Mouse (Mus musculus) heart, embryonic 16.5 days (tissue): Measurements from ENCODE around the gene Herc3. TPM values are rescaled to one million over a fixed set of nuclear protein-coding genes. Genes with fewer than 3 reads are reported as not detected.

Experiments used
- ATAC-seq: fragments of 200-750 bp; cut with Nextera tagmentation; replicated peaks from 2 replicates; pipeline ENCODE4 v1.8.0; 2017; ENCODE audit warnings: moderate number of reproducible peaks; ENCODE audit not compliant: insufficient read depth, low FRiP score; ENCODE audit errors: extremely low read depth
- H3K27ac ChIP-seq: fragments of 300-500 bp; sonication (generic); 2 replicates; pipeline ENCODE4 v1.5.1; 2014; ENCODE audit warnings: mild to moderate bottlenecking, low read length, control low read depth, moderate library complexity
- H3K27me3 ChIP-seq: fragments of 300-500 bp; sonication (generic); 2 replicates; pipeline ENCODE4 v1.6.1; 2014; ENCODE audit warnings: low read length, mixed read lengths; ENCODE audit not compliant: control insufficient read depth, insufficient read depth
- H3K36me3 ChIP-seq: fragments of 300-500 bp; sonication (generic); 2 replicates; pipeline ENCODE4 v1.6.1; 2014; ENCODE audit not compliant: control insufficient read depth, insufficient read depth
- H3K4me1 ChIP-seq: fragments of 300-500 bp; sonication (generic); 2 replicates; pipeline ENCODE4 v1.6.1; 2014; ENCODE audit warnings: low read length, mixed read lengths; ENCODE audit not compliant: control insufficient read depth, insufficient read depth
- H3K4me2 ChIP-seq: fragments of 300-500 bp; sonication (generic); 2 replicates; pipeline ENCODE4 v1.6.1; 2014; ENCODE audit warnings: low read depth, mild to moderate bottlenecking, control low read depth, low read length
- H3K4me3 ChIP-seq: fragments of 300-500 bp; sonication (generic); 2 replicates; pipeline ENCODE4 v1.5.1; 2014; ENCODE audit warnings: mild to moderate bottlenecking, control low read depth, low read length
- H3K9ac ChIP-seq: fragments of 300-500 bp; sonication (generic); 2 replicates; pipeline ENCODE4 v1.6.1; 2014; ENCODE audit warnings: low read length, control low read depth
- H3K9me3 ChIP-seq: fragments of 300-500 bp; sonication (generic); replicated peaks from 2 replicates; pipeline ENCODE4 v1.6.1; 2016; ENCODE audit warnings: low read length; ENCODE audit not compliant: control insufficient read depth
- WGBS: fragments of 180-500 bp; shearing (Covaris S2); extraction: QIAGEN DNeasy Blood & Tissue Kit; methylation state at CpG from one replicate; pipeline ENCODE4 v1.1.7; 2014; 5-methylcytosine and 5-hydroxymethylcytosine counted together
- polyA plus RNA-seq: library from polyadenylated mRNA; unstranded; fragments of >200 nt; fragmentation: Nextera tagmentation; extraction: Ambion mirVana; gene quantifications from 2 replicates; pipeline ENCODE4 v1.2.1, GENCODE M21; 2015

Gene Herc3
- polyA plus RNA-seq, 1 experiment from 2014 or later, result 42.4 TPM

- Histone ChIP-seq H3K9me3 (no peaks in the 10 kb centered on the region), H3K4me3 (no peak overlapping the region), H3K27me3 (no peaks in the 10 kb centered on the region), H3K36me3 (no peaks in the 10 kb centered on the region), H3K4me1 (peaks cover 29% of the 10 kb centered on the region), H3K27ac (no peak overlapping the region), H3K4me2 (no peak overlapping the region), H3K9ac (no peak overlapping the region)
- 87% methylated on average over 7 of the region's 7 CpGs for WGBS
- no peak for ATAC-seq
Measured at GRCm38 (mm10) chr6:58834470-58834869, 3.2 kb downstream of the Herc3 start.

GRCm38 (mm10) chr6:58835591-58835990, 4.3 kb downstream of the Herc3 start:
- ATAC-seq, result no peak
- Histone ChIP-seq H3K9me3 (no peaks in the 10 kb centered on the region), H3K4me2 (no peak overlapping the region), H3K4me3 (no peak overlapping the region), H3K27ac (no peak overlapping the region), H3K4me1 (peaks cover 29% of the 10 kb centered on the region), H3K9ac (no peak overlapping the region), H3K27me3 (no peaks in the 10 kb centered on the region), H3K36me3 (no peaks in the 10 kb centered on the region)
- 76% methylated on average over 1 of the region's 1 CpGs for WGBS

DNA sequence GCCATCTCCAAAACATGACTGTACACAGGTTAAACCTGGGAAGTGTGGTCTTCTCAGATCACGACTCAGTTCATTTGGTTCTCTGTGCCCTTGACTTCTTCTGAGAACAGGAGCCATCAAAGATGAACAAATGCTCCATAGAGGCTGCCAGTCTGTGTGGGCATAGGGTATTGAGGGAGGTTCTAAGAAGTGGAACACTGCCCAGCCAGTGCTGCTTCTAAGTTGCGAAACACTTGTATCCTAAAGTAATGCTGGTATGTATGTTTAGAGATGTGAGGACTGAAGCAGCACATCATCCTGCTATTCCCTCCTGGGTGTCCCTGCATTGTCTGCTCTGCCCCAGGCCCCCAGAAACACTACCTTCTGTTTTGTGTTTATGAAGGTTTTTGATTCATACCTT, 5.2 kb downstream of the Herc3 start:
- Histone ChIP-seq H3K36me3 (no peaks in the 10 kb centered on the region), H3K27ac (no peak overlapping the region)

GRCm38 (mm10) chr6:58837917-58838316, 6.7 kb downstream of the Herc3 start:
- H3K27me3 ChIP-seq, result no peaks in the 10 kb centered on the region
- H3K9ac ChIP-seq, result no peak overlapping the region
- no peak for ATAC-seq
- no peaks in the 10 kb centered on the region for H3K9me3 ChIP-seq
- WGBS, result 32% methylated on average over 1 of the region's 1 CpGs
- H3K4me3 ChIP-seq, result no peak overlapping the region
- no peak overlapping the region for H3K27ac ChIP-seq
- H3K36me3 ChIP-seq, result no peaks in the 10 kb centered on the region
- no peak overlapping the region for H3K4me2 ChIP-seq
- H3K4me1 ChIP-seq, result peaks cover 27% of the 10 kb centered on the region

More for the DNA sequence above, 5.2 kb downstream of the Herc3 start:
- peaks cover 29% of the 10 kb centered on the region for H3K4me1 ChIP-seq
- no peak overlapping the region for H3K4me2 ChIP-seq
- no peak for ATAC-seq
- no peak overlapping the region for H3K9ac ChIP-seq
- WGBS, result 82% methylated on average over 2 of the region's 2 CpGs
- H3K27me3 ChIP-seq, result no peaks in the 10 kb centered on the region
- no peak overlapping the region for H3K4me3 ChIP-seq
- H3K9me3 ChIP-seq, result no peaks in the 10 kb centered on the region

DNA sequence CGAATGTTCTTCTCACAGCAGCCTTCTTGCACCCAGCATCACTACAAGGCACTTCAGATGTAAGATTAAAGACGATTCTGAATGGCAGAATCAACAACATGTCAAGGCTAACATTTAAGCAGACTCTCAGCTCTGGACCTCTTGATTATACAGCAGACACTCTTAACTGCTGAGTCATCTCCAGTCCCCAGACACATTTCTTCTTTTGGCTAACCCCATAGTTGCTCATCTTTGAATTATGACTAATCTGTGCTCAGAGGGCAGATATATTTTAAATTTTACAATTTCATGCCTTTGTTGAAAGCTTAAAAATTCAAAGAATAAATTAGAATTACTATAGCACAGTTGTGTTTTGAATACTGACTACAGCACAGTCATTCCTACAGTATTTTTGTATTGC, 9.9 kb downstream of the Herc3 start:
- peaks cover 10% of the 10 kb centered on the region for H3K4me1 ChIP-seq
- H3K27me3 ChIP-seq, result no peaks in the 10 kb centered on the region
- no peak overlapping the region for H3K27ac ChIP-seq
- no peaks in the 10 kb centered on the region for H3K9me3 ChIP-seq
- 26% methylated on average over 2 of the region's 2 CpGs for WGBS
- H3K4me3 ChIP-seq, result no peak overlapping the region
- ATAC-seq, result no peak
- H3K9ac ChIP-seq, result no peak overlapping the region
- no peak overlapping the region for H3K4me2 ChIP-seq
- H3K36me3 ChIP-seq, result peaks cover 2% of the 10 kb centered on the region; the same call in 1 of the 2 replicates

- Histone ChIP-seq H3K4me2 (no peak overlapping the region), H3K9me3 (no peaks in the 10 kb centered on the region), H3K4me1 (peaks cover 6% of the 10 kb centered on the region), H3K9ac (no peak overlapping the region), H3K27me3 (no peaks in the 10 kb centered on the region), H3K4me3 (no peak overlapping the region), H3K36me3 (peaks cover 2% of the 10 kb centered on the region; the same call in 1 of the 2 replicates), H3K27ac (no peak overlapping the region)
- no peak for ATAC-seq
- 57% methylated on average over 2 of the region's 2 CpGs for WGBS
Measured at GRCm38 (mm10) chr6:58842186-58842585, 10.9 kb downstream of the Herc3 start.

GRCm38 (mm10) chr6:58843580-58843979, 12.3 kb downstream of the Herc3 start:
- WGBS, result 85% methylated on average over 9 of the region's 9 CpGs
- H3K4me1 ChIP-seq, result peaks cover 3% of the 10 kb centered on the region
- H3K9me3 ChIP-seq, result no peaks in the 10 kb centered on the region
- peaks cover 6% of the 10 kb centered on the region; the same call in 1 of the 2 replicates for H3K36me3 ChIP-seq
- no peak for ATAC-seq
- H3K27ac ChIP-seq, result no peak overlapping the region
- no peak overlapping the region for H3K4me2 ChIP-seq
- no peaks in the 10 kb centered on the region for H3K27me3 ChIP-seq
- no peak overlapping the region for H3K9ac ChIP-seq
- H3K4me3 ChIP-seq, result no peak overlapping the region

GRCm38 (mm10) chr6:58844188-58844822, 13.0 kb downstream of the Herc3 start:
- Histone ChIP-seq H3K4me3 (no peak overlapping the region), H3K27ac (no peak overlapping the region), H3K36me3 (peaks cover 6% of the 10 kb centered on the region; the same call in 1 of the 2 replicates), H3K4me1 (peaks cover 3% of the 10 kb centered on the region), H3K9ac (no peak overlapping the region), H3K9me3 (no peaks in the 10 kb centered on the region), H3K4me2 (no peak overlapping the region), H3K27me3 (no peaks in the 10 kb centered on the region)
- WGBS, result 90% methylated on average over 8 of the region's 8 CpGs
- ATAC-seq, result 0 out of 2 replicates have a peak, but pooled peaks have one; percentile 37

DNA sequence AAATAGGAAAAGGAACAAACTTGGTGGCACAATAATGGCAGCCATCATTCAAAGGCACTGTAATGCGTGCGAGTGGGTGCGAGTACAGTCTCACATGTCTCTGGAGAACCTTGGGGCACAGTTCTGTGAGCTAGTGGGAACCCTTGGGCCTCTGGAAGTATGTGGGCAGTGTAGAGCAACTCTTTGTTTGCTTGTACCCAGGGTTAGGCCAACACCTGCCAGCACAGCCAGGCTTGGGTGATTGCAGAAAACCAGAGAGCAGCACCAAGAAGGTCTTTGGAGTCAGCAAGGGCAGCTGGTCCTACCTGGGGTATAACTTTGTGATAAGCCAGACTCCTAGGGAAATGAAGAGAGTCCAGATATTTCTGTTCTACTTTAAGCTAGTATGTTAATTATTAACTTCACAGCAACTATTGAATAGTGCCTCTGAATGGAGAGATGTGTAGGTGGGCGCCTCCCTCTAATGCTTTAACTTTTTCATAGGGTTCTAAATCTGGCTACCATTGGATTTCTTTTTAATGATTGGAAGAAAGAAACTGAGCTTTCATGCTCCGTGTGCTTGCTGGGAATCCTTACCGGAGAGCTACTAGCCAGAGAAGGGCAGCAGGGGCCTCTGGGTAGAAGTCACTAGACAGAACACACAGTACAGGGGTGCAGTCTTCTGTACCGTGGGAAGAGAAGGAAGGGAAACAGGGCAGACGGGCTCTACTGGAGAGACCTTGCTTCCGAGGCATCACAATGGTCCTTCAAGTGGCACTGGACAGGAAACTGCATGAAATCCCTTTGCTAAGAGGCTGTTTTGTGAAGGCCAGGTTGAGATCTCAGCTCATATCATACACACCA, 15.8 kb downstream of the Herc3 start:
- no peak overlapping the region for H3K27ac ChIP-seq
- no peaks in the 10 kb centered on the region for H3K4me1 ChIP-seq
- no peak for ATAC-seq
- 89% methylated on average over 9 of the region's 9 CpGs for WGBS
- no peak overlapping the region for H3K4me2 ChIP-seq
- H3K27me3 ChIP-seq, result no peaks in the 10 kb centered on the region
- peaks cover 9% of the 10 kb centered on the region; the same call in 1 of the 2 replicates for H3K36me3 ChIP-seq
- H3K9me3 ChIP-seq, result no peaks in the 10 kb centered on the region
- no peak overlapping the region for H3K9ac ChIP-seq
- no peak overlapping the region for H3K4me3 ChIP-seq
